Mouse (Mus musculus) liver, embryonic 15.5 days (tissue): ENCODE measurements around the gene Egfl6. TPM values are rescaled to one million over a fixed set of nuclear protein-coding genes. Genes with fewer than 3 reads are reported as not detected.
"Not testable (repeated sequence)": the region's sequence is repeated elsewhere in the genome, so short reads cannot be mapped to it uniquely, and the experiment has no call there.

Experiments
- ATAC-seq: fragments of 200-750 bp; cut with Nextera tagmentation; 2 replicates; pipeline ENCODE4 v1.8.0; 2017; ENCODE audit warnings: moderate number of reproducible peaks, mild to moderate bottlenecking, moderate library complexity; ENCODE audit not compliant: insufficient read depth
- H3K27ac ChIP-seq: fragments of 300-500 bp; sonication (generic); replicated peaks from 2 replicates; pipeline ENCODE4 v1.5.1; 2015; ENCODE audit warnings: mild to moderate bottlenecking, inconsistent platforms
- H3K27me3 ChIP-seq: fragments of 300-500 bp; sonication (generic); 2 replicates; pipeline ENCODE4 v1.6.1; 2015; ENCODE audit warnings: mild to moderate bottlenecking, inconsistent platforms
- H3K36me3 ChIP-seq: fragments of 300-500 bp; sonication (generic); replicated peaks from 2 replicates; pipeline ENCODE4 v1.6.1; 2015; ENCODE audit warnings: moderate library complexity, mild to moderate bottlenecking, inconsistent platforms
- H3K4me1 ChIP-seq: fragments of 300-500 bp; sonication (generic); replicated peaks from 2 replicates; pipeline ENCODE4 v1.6.1; 2015; ENCODE audit warnings: inconsistent platforms
- H3K4me2 ChIP-seq: fragments of 300-500 bp; sonication (generic); 2 replicates; pipeline ENCODE4 v1.6.1; 2015; ENCODE audit warnings: moderate library complexity, mild to moderate bottlenecking, inconsistent platforms
- H3K4me3 ChIP-seq: fragments of 300-500 bp; sonication (generic); replicated peaks from 2 replicates; pipeline ENCODE4 v1.5.1; 2015; ENCODE audit warnings: mild to moderate bottlenecking, inconsistent platforms
- H3K9ac ChIP-seq: fragments of 300-500 bp; sonication (generic); 2 replicates; pipeline ENCODE4 v1.6.1; 2015; ENCODE audit warnings: moderate library complexity, mild to moderate bottlenecking, inconsistent platforms
- H3K9me3 ChIP-seq: fragments of 300-500 bp; sonication (generic); replicated peaks from 2 replicates; pipeline ENCODE4 v1.6.1; 2016; ENCODE audit warnings: inconsistent platforms
- WGBS: fragments of 180-500 bp; shearing (Covaris S2); methylation state at CpG from one replicate; pipeline ENCODE4 v1.1.7; 2015; ENCODE audit warnings: mixed read lengths; ENCODE audit not compliant: insufficient replicate concordance; 5-methylcytosine and 5-hydroxymethylcytosine counted together
- polyA plus RNA-seq: library from polyadenylated mRNA; unstranded; fragments of >200 nt; fragmentation: Nextera tagmentation; extraction: Ambion mirVana; gene quantifications from 2 replicates; pipeline ENCODE4 v1.2.1, GENCODE M21; 2015

Egfl6 gene
- polyA plus RNA-seq, 1 experiment from 2014 or later, result 0.89 TPM

DNA sequence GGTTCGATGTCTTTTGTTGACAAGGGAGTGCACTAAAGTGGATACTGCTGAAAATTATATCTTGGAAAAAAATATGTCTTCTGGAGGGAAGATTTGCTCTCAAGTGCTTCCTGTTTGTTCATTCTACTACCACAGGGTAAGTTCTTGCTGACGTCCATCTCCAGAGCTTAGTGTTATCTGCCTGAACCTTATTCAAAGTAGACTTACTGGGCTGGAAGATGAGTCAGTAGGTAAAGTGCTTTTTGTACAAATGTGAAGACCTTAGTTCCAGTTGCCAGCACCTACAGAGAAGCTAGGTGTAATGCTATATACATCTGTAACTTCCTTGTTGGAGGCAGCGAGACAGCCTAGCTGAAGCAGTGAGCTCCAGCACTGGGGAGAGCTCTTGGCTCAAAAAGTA, 69.6 kb downstream of the Egfl6 start:
- H3K27me3 ChIP-seq, result no peaks in the 10 kb centered on the region
- WGBS, result 48% methylated on average over 3 of the region's 3 CpGs
- H3K9ac ChIP-seq, result no peak overlapping the region
- H3K36me3 ChIP-seq, result no peaks in the 10 kb centered on the region
- no peaks in the 10 kb centered on the region for H3K9me3 ChIP-seq
- no peak overlapping the region for H3K27ac ChIP-seq
- no peak for ATAC-seq
- H3K4me2 ChIP-seq, result no peak overlapping the region
- peaks cover 26% of the 10 kb centered on the region for H3K4me1 ChIP-seq
- H3K4me3 ChIP-seq, result no peak overlapping the region

DNA sequence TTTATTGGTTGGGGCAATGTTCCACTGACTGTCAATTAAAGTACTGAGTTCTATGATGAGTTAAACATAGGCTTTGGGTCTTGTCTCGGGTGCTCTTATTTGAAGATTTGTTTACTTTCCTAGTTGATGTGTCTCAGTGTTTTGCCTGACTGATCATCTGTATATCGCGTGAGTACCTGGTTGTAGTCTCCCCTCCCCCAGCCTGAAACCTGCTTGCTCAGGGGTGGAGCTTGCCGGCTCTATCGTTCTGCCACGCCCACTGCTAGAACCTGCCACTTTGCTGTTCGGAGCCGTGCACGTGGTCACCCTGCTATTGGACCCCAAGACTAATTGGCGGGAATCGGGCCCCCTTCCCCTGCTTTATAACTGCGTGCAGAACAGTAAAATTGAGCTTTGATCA, 71.5 kb downstream of the Egfl6 start:
- H3K27ac ChIP-seq, H3K9ac ChIP-seq, H3K27me3 ChIP-seq, ATAC-seq, H3K9me3 ChIP-seq, H3K36me3 ChIP-seq: not testable (repeated sequence)
- 0 out of 2 replicates have a peak overlapping the region, but pooled peaks have one; percentile 15 for H3K4me3 ChIP-seq
- WGBS, result 14% methylated on average over 12 of the region's 12 CpGs
- H3K4me1 ChIP-seq, result peaks cover 26% of the 10 kb centered on the region
- peak overlapping the region; percentile 49 for H3K4me2 ChIP-seq

DNA sequence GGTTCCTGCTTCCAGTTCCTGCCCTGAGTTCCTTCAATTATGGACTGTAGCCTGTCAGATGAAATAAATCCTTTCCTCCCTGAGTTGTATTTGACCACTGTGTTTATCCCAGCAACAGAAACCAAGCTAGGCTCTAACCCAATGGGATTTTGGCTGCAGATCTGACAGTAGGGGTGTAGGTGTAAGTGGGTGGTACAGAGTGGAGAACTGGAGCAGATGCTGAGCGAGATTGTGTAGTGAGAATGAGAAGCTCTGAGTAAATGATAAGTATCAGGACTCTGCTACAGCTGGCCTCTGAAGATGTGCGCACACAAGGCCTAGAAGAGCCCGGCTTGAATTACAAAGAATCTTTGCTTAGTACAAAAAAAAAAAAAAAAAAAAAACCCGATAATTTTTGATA, 73.4 kb downstream of the Egfl6 start:
- Histone ChIP-seq H3K9me3 (no peaks in the 10 kb centered on the region), H3K4me2 (no peak overlapping the region), H3K27me3 (no peaks in the 10 kb centered on the region), H3K4me3 (no peak overlapping the region), H3K36me3 (no peaks in the 10 kb centered on the region), H3K27ac (peak overlapping the region; percentile 53; the same call in 1 of the 2 replicates), H3K4me1 (peaks cover 26% of the 10 kb centered on the region), H3K9ac (no peak overlapping the region)
- ATAC-seq, result no peak
- WGBS, result 48% methylated on average over 4 of the region's 4 CpGs

DNA sequence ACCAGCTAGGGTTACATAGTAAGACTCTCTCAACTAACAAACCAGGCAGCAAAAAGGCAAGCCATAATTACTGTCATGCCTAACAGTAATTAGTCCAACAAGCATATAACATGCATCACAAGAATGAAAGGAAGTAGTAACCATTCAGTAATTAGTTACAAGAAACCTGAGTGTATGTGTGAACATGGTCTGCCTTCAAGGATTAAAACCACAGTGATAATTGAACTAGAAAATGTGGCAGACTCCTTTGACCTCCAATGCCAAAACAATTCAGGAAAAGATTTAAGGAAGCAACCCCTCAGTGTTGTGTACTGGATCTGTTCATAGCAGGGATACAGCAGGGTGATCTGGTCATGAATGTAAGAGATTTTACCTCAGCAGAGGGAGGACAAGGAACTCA, 74.4 kb downstream of the Egfl6 start:
- Histone ChIP-seq H3K9me3 (no peaks in the 10 kb centered on the region), H3K27me3 (no peaks in the 10 kb centered on the region), H3K9ac (no peak overlapping the region), H3K27ac (no peak overlapping the region), H3K4me1 (peaks cover 26% of the 10 kb centered on the region), H3K36me3 (no peaks in the 10 kb centered on the region), H3K4me3 (no peak overlapping the region; the same call in 1 of the 2 replicates), H3K4me2 (0 out of 2 replicates have a peak overlapping the region, but pooled peaks have one; percentile 59)
- ATAC-seq, result no peak

DNA sequence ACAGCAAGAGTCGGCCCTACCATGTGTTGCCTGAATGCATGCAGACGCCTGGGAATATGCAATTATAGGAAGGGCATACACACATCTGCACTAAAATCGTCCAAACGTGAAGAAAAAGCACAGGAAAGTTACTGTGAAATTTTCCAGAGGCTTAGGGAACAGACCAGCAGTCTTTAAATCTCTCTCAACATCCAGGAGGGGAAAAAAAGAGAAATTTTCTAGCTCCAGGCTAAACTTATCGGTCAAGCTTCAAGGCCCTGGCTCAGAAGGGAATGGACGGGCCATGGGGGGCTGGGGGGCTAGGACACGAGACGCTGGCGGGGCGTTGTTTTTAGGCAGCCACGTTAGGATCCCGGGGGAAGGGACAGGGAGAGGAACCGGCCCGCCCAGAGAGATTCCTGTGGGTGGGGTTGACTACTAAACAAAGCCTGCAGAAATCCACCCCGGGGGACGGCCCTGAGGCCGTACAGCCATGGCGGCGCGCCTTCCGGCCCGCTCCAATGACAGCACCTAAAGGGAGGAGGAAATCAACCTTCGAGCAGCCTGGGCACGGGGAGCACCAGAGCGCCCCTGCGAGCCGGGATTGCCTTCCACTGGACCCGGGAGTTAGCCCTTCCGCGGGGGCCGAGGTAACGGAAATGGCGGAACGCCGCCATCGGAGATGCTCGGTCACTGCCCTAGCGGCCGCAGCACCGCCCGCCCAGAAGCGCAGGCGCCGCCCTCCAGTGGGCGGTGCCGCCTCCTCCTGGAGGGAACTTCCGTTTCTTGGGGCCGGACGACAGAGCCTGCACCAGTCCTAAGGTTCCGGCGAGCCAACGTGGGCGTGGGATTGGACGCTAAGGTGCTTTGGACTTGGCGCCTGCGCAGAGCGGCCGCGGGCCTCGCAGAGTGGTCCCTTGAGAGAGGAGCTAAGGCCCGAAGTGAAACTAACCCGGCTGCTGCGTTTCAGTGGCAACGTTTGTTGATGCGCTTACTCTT, 75.5 kb downstream of the Egfl6 start:
- WGBS, result 18% methylated on average over 62 of the region's 65 CpGs
- peak overlapping the region; percentile 72 for H3K9ac ChIP-seq
- no peaks in the 10 kb centered on the region for H3K9me3 ChIP-seq
- H3K27me3 ChIP-seq, result no peaks in the 10 kb centered on the region
- H3K36me3 ChIP-seq, result no peaks in the 10 kb centered on the region
- H3K4me1 ChIP-seq, result peaks cover 26% of the 10 kb centered on the region
- peak overlapping the region; percentile 64 for H3K4me2 ChIP-seq
- peak overlapping the region; percentile 73 for H3K4me3 ChIP-seq
- H3K27ac ChIP-seq, result peak overlapping the region; percentile 90
- peak; percentile 96 for ATAC-seq

DNA sequence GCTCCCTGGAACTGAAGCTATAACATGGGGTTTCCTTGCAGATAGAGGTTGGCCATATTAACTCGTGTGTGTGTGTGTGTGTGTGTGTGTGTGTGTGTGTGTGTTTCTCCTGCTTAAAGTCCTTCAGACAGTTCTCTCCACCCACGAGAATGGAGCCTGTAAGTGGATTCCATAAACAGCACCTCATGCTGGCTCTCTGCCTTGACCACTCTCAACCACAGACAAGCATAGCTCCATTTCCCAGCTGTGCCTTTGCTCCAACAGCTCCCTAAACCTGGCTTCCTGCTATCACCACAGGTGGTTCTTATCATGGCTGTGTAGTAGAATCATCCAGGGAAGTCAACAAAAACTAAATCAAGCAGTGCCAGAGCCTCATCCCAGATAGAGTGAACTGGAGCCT, 81.1 kb downstream of the Egfl6 start:
- Histone ChIP-seq H3K4me3 (no peak overlapping the region), H3K9ac (no peak overlapping the region), H3K27me3 (no peaks in the 10 kb centered on the region), H3K4me2 (no peak overlapping the region), H3K9me3 (no peaks in the 10 kb centered on the region), H3K27ac (no peak overlapping the region), H3K36me3 (no peaks in the 10 kb centered on the region), H3K4me1 (no peaks in the 10 kb centered on the region; the same call in 1 of the 2 replicates)
- 70% methylated on average over 2 of the region's 2 CpGs for WGBS
- no peak for ATAC-seq

DNA sequence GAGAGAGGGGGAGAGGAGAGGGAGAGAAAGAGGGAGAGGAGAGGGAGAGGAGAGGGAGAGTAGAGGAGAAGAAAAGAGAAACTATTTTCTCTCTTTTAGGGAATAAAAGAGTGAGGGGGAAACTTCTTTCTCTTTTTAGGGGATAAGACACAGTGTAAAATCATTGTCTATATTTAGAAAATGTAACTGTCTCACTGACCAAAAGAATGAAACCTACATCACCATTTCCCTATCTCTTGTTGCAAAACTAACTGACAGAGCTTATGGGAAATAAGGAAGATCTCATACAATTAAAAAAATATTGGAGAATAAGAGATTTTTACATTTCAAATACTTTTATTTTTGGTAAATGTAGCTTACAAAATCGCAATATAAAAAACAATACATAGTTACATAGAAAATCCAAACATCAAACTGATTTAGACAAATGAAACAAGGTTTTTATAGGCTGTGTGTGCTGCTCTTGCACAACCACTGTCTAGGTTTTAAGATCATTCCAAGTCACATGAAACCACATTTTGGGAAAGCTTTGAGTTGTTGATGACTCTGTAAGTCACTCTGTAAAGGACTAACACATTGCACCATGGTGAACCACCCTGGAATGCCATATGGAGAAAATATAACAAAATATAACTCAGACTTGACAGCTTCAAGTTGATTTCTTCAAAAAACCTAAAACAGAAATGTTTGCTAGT, 85.9 kb downstream of the Egfl6 start:
- H3K4me2 ChIP-seq, result no peak overlapping the region
- H3K4me3 ChIP-seq, result no peak overlapping the region
- H3K27ac ChIP-seq, result no peak overlapping the region
- WGBS, result 47% methylated on average over 1 of the region's 1 CpGs
- H3K4me1 ChIP-seq, result no peaks in the 10 kb centered on the region
- no peaks in the 10 kb centered on the region for H3K9me3 ChIP-seq
- H3K27me3 ChIP-seq, result no peaks in the 10 kb centered on the region
- no peak for ATAC-seq
- no peaks in the 10 kb centered on the region for H3K36me3 ChIP-seq
- no peak overlapping the region for H3K9ac ChIP-seq

DNA sequence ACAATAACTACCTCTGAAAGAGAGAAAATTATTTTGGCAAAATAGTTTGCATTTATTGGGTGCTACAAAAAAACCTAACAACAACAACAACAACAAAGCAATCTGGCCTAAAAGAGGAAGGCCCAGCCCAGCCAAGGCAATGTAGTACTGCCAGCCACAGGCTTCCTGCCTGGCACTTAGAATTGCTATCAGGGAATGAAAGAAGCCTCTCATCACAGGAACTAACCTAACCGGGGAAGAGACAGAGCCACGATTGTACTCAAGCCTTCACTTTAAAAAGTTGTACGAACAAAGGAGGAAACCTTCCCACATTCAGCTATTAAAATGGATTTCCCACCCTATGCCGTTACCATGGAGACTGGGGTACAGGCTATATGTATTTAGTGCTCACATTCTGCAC, 87.7 kb downstream of the Egfl6 start:
- ATAC-seq, result no peak
- Histone ChIP-seq H3K4me3 (no peak overlapping the region), H3K36me3 (no peaks in the 10 kb centered on the region), H3K4me1 (no peaks in the 10 kb centered on the region), H3K9ac (no peak overlapping the region), H3K27ac (no peak overlapping the region), H3K4me2 (no peak overlapping the region), H3K9me3 (no peaks in the 10 kb centered on the region), H3K27me3 (no peaks in the 10 kb centered on the region)
- WGBS, result 46% methylated on average over 4 of the region's 4 CpGs

DNA sequence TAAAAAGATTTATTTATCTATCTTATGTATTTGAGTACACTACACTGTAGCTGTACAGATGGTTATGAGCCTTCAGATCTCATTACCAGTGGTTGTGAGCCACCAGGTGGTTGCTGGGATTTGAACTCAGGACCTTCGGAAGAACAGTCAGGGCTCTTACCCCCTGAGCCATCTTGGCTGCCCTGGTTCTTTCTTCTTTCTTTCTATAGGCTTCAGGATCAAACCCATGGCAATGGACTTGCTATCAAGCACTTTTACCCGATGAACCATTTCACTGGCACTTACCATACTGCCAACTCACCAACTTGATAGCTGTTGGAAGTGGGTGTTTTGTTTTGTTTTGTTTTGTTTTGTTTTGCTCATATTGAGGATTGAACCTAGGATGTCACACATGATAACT, 90.5 kb downstream of the Egfl6 start:
- 65% methylated on average over 2 of the region's 2 CpGs for WGBS
- Histone ChIP-seq H3K9me3 (no peaks in the 10 kb centered on the region), H3K27me3 (no peaks in the 10 kb centered on the region), H3K36me3 (no peaks in the 10 kb centered on the region), H3K27ac (no peak overlapping the region), H3K4me3 (no peak overlapping the region), H3K4me1 (no peaks in the 10 kb centered on the region), H3K4me2 (no peak overlapping the region), H3K9ac (no peak overlapping the region)
- no peak for ATAC-seq

DNA sequence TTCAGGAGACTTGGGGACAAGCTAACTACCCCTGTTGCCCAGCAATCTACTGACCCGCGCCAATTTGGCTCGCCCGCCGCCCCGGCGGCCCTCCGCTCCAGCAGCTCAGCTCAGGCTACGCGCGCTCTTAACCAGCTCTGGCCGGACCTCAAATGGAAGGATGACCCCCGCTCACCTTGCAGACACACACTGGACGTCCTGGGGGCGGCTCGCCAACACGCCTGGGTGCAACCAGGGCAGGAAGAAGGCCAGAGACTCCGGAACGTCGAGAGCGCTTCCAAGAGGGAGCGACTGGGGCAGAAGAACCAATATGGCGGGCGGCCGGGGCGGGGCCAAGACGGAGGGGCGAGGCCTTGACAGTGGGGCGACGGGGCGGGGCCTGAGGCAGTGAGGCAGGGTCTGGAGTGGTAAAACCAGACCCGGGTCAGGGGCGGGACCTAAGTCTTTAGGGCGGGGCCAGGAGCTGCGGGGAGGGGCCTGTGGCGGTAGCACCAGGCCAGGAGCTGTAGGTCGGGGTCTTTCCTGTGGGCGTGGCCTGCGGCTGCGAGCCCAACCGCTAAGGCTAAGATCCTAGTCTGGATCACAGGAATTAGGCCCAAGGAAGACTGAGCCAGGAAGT, 106.0 kb downstream of the Egfl6 start, which contains the start of gene Rab9:
Rab9 (minus strand) TSS at position 503 of the 619 bp plus-strand sequence.
- Histone ChIP-seq H3K27me3 (no peaks in the 10 kb centered on the region), H3K4me1 (0 out of 2 replicates have a peak, but pooled peaks cover 2% of the 10 kb centered on the region), H3K9me3 (no peaks in the 10 kb centered on the region), H3K9ac (peak within 1 kb of the TSS; percentile 70), H3K36me3 (no peaks in the 10 kb centered on the region), H3K4me3 (peak within 1 kb of the TSS; percentile 72), H3K4me2 (peak within 1 kb of the TSS; percentile 68), H3K27ac (peak within 1 kb of the TSS; percentile 76)
- peak; percentile 96 for ATAC-seq
- WGBS, result 17% methylated on average over 41 of the region's 41 CpGs
